Mouse (Mus musculus): ENCODE results near the gene Tle3. TPM values are rescaled to one million over a fixed set of nuclear protein-coding genes. Genes with fewer than 3 reads are reported as not detected.

Tle3 gene
- 53.4 and 55.7 TPM in 2 replicates for polyA plus RNA-seq (2016; fragmentation: Nextera tagmentation; extraction: Ambion mirVana)

DNA sequence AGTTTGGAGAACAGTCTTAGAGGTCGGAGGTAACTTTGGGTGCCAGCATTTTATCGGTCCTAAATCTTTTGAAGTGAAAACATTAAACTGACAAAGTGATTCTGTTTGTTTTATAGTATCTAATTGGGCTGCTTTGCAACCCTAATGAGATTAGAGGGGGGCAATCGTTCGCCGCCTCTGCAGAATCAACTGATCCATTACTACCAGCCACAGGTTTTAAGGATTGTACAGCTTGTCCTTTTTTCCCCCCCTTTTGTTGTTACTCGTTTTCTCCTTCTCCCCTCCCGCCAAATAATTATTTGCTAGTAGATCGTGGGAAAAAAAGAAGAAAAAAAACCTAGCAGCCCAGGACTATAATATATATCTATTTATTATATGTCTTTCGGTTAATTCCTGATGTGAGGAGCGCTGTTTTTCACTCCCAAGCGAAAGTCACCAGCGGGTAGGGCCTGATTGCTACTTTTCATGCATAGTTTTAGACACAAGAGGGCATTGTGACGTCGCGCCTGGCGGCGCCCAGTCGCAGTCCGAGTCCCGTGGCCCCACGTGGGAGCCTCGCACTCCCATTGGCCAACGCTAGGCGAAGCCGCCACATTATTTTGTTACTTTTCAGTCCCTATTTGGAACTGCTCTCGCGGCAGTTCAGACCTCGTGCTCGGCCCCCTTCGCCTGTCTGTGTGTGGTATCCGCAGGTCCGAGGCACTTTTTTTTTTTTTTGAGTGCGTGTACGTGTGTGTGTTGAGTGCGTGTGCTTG is at the start of gene Tle3:
Gene Tle3 (plus strand): TSS at position 612 of the 755 bp plus-strand sequence.
- peaks cover 72% of the 10 kb centered on the region for H3K4me1 ChIP-seq
- H3K27ac ChIP-seq: peak within 1 kb of the TSS; percentile 99
- H3K9me3 ChIP-seq (replicated peaks): no peaks in the 10 kb centered on the region
- peak within 1 kb of the TSS; percentile 96 for H3K4me3 ChIP-seq
- DNase-seq (ENCODE audit: low spot score): peak; percentile 99
- WGBS: under 1% methylated on average over 35 of the region's 35 CpGs
- H3K36me3 ChIP-seq: peaks cover 25% of the 10 kb centered on the region
- 0 out of 2 replicates have a peak, but pooled peaks cover 5% of the 10 kb centered on the region for H3K27me3 ChIP-seq (ENCODE audit: low read depth, poor library complexity, severe bottlenecking)

DNA sequence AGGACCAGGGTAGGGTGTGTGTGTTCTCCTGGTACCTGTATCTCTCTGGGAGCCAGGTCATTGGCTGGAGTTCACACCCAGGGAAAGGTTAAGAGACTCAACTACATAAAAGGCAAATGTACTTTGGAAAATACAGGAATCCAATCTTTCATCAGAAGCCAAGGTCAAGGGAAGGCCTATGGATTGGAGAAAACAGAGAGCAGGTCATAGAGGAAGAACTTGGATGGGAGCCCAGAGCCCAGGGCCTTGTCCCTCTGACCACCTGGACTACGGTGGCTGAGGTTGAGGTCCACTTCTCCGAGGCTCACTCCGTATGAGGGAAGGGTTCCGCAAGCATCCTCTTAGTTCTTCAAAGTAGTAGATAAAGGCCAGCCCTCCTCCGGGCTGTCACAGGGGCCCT is 48.9 kb upstream of the Tle3 start:
- WGBS: 80% methylated on average over 5 of the region's 5 CpGs
- H3K4me3 ChIP-seq: no peak overlapping the region
- no peak for DNase-seq (ENCODE audit: low spot score)
- H3K27ac ChIP-seq: no peak overlapping the region
- no peaks in the 10 kb centered on the region for H3K9me3 ChIP-seq (replicated peaks)
- H3K27me3 ChIP-seq (ENCODE audit: low read depth, poor library complexity, severe bottlenecking): peaks cover 99% of the 10 kb centered on the region
- no peaks in the 10 kb centered on the region for H3K36me3 ChIP-seq
- peaks cover 48% of the 10 kb centered on the region for H3K4me1 ChIP-seq

- Histone ChIP-seq H3K27ac (no peak overlapping the region), H3K4me1 (peaks cover 48% of the 10 kb centered on the region), H3K36me3 (no peaks in the 10 kb centered on the region), H3K4me3 (no peak overlapping the region), H3K9me3 (replicated peaks) (no peaks in the 10 kb centered on the region), H3K27me3 (ENCODE audit: low read depth, poor library complexity, severe bottlenecking) (peaks cover 97% of the 10 kb centered on the region)
- WGBS: 55% methylated on average over 3 of the region's 3 CpGs
- DNase-seq (ENCODE audit: low spot score): no peak
Measured at GRCm38 (mm10) chr9:61323879-61324278, 48.3 kb upstream of the Tle3 start.

GRCm38 (mm10) chr9:61324354-61324753 is 47.8 kb upstream of the Tle3 start:
- no peak overlapping the region for H3K27ac ChIP-seq

GRCm38 (mm10) chr9:61325012-61325411 is 47.2 kb upstream of the Tle3 start:
- no peaks in the 10 kb centered on the region for H3K9me3 ChIP-seq (replicated peaks)
- no peak overlapping the region for H3K4me3 ChIP-seq
- no peak overlapping the region for H3K27ac ChIP-seq
- peaks cover 94% of the 10 kb centered on the region for H3K27me3 ChIP-seq (ENCODE audit: low read depth, poor library complexity, severe bottlenecking)
- peaks cover 40% of the 10 kb centered on the region for H3K4me1 ChIP-seq
- no peak for DNase-seq (ENCODE audit: low spot score)
- no peaks in the 10 kb centered on the region for H3K36me3 ChIP-seq
- WGBS: 7% methylated on average over 2 of the region's 2 CpGs

More at GRCm38 (mm10) chr9:61324354-61324753, 47.8 kb upstream of the Tle3 start:
- Histone ChIP-seq H3K27me3 (ENCODE audit: low read depth, poor library complexity, severe bottlenecking) (peaks cover 94% of the 10 kb centered on the region), H3K4me3 (no peak overlapping the region), H3K4me1 (peaks cover 47% of the 10 kb centered on the region), H3K9me3 (replicated peaks) (no peaks in the 10 kb centered on the region), H3K36me3 (no peaks in the 10 kb centered on the region)
- WGBS: 4% methylated on average over 12 of the region's 12 CpGs
- DNase-seq (ENCODE audit: low spot score): no peak

DNA sequence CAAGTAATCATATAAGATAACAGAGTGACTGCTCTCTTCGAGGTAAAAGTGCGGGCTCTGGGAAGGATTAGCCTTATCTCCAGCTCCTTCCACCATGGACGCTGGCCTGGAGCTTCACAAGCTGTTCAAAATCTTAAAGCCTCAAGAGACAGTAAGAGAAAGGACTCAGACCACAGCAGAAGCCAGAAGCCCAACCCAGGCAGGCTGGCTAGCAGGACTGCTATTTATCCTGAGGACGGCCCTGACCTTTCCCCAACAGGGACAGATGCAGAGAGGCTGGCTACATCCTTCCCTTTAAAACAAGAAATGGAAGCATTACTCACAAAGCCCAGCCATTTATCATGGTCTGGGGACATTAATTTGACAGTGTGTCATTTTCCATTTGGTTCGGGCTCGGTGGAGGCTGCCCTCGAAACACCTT is 46.2 kb upstream of the Tle3 start:
- Histone ChIP-seq H3K36me3 (no peaks in the 10 kb centered on the region), H3K27ac (no peak overlapping the region), H3K27me3 (ENCODE audit: low read depth, poor library complexity, severe bottlenecking) (peaks cover 90% of the 10 kb centered on the region), H3K4me3 (no peak overlapping the region), H3K4me1 (peaks cover 39% of the 10 kb centered on the region), H3K9me3 (replicated peaks) (no peaks in the 10 kb centered on the region)
- DNase-seq (ENCODE audit: low spot score): no peak
- 6% methylated on average over 7 of the region's 7 CpGs for WGBS

GRCm38 (mm10) chr9:61326922-61327321 is 45.2 kb upstream of the Tle3 start:
- peaks cover 86% of the 10 kb centered on the region for H3K27me3 ChIP-seq (ENCODE audit: low read depth, poor library complexity, severe bottlenecking)

GRCm38 (mm10) chr9:61328173-61328572 is 44.0 kb upstream of the Tle3 start:
- 80% methylated on average over 5 of the region's 5 CpGs for WGBS
- Histone ChIP-seq H3K36me3 (no peaks in the 10 kb centered on the region), H3K4me3 (no peak overlapping the region), H3K9me3 (replicated peaks) (no peaks in the 10 kb centered on the region), H3K27ac (no peak overlapping the region), H3K27me3 (ENCODE audit: low read depth, poor library complexity, severe bottlenecking) (peaks cover 82% of the 10 kb centered on the region), H3K4me1 (peaks cover 33% of the 10 kb centered on the region)
- DNase-seq (ENCODE audit: low spot score): no peak

More at GRCm38 (mm10) chr9:61326922-61327321, 45.2 kb upstream of the Tle3 start:
- Histone ChIP-seq H3K9me3 (replicated peaks) (no peaks in the 10 kb centered on the region), H3K4me1 (peaks cover 35% of the 10 kb centered on the region), H3K4me3 (no peak overlapping the region), H3K36me3 (no peaks in the 10 kb centered on the region), H3K27ac (no peak overlapping the region)
- DNase-seq (ENCODE audit: low spot score): no peak
- 60% methylated on average over 8 of the region's 8 CpGs for WGBS

DNA sequence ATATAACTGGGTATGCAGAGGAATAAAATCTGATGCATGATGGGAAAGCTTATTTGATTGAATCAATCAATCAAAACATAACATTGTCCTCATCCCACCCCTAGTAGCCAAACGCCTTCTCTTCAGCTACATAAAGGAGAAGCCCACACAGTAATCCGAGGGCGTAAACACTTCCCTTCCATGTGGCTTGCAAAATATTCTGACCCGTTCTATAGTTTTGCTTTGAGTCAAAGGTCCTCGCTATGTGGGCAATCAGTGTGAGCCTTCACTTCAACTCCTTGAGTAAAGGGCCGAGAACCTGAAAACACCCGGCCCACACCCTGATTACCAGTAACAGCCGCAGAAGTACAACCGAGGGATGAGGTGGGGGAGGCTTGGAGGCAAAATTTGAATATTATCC is 41.4 kb upstream of the Tle3 start:
- DNase-seq (ENCODE audit: low spot score): no peak
- Histone ChIP-seq H3K27ac (no peak overlapping the region), H3K9me3 (replicated peaks) (no peaks in the 10 kb centered on the region), H3K4me1 (peaks cover 15% of the 10 kb centered on the region), H3K27me3 (ENCODE audit: low read depth, poor library complexity, severe bottlenecking) (peaks cover 72% of the 10 kb centered on the region), H3K36me3 (no peaks in the 10 kb centered on the region), H3K4me3 (no peak overlapping the region)
- WGBS: 89% methylated on average over 9 of the region's 9 CpGs

GRCm38 (mm10) chr9:61332226-61332936 is 39.8 kb upstream of the Tle3 start:
- 90% methylated on average over 7 of the region's 7 CpGs for WGBS
- peaks cover 71% of the 10 kb centered on the region for H3K27me3 ChIP-seq (ENCODE audit: low read depth, poor library complexity, severe bottlenecking)
- no peak overlapping the region for H3K27ac ChIP-seq
- no peaks in the 10 kb centered on the region for H3K9me3 ChIP-seq (replicated peaks)
- no peaks in the 10 kb centered on the region for H3K36me3 ChIP-seq
- no peak for DNase-seq (ENCODE audit: low spot score)
- H3K4me3 ChIP-seq: no peak overlapping the region
- peaks cover 11% of the 10 kb centered on the region for H3K4me1 ChIP-seq

GRCm38 (mm10) chr9:61336179-61336578 is 36.0 kb upstream of the Tle3 start:
- Histone ChIP-seq H3K9me3 (replicated peaks) (no peaks in the 10 kb centered on the region), H3K4me1 (peaks cover 35% of the 10 kb centered on the region), H3K27ac (no peak overlapping the region), H3K27me3 (ENCODE audit: low read depth, poor library complexity, severe bottlenecking) (peaks cover 77% of the 10 kb centered on the region), H3K36me3 (no peaks in the 10 kb centered on the region), H3K4me3 (no peak overlapping the region)
- DNase-seq (ENCODE audit: low spot score): no peak

GRCm38 (mm10) chr9:61336591-61337587 is 35.3 kb upstream of the Tle3 start:
- no peak for DNase-seq (ENCODE audit: low spot score)
- no peak overlapping the region for H3K27ac ChIP-seq
- H3K36me3 ChIP-seq: no peaks in the 10 kb centered on the region
- peaks cover 80% of the 10 kb centered on the region for H3K27me3 ChIP-seq (ENCODE audit: low read depth, poor library complexity, severe bottlenecking)
- no peak overlapping the region for H3K4me3 ChIP-seq
- 21% methylated on average over 17 of the region's 17 CpGs for WGBS
- no peaks in the 10 kb centered on the region for H3K9me3 ChIP-seq (replicated peaks)
- peaks cover 38% of the 10 kb centered on the region for H3K4me1 ChIP-seq

All from limb, embryonic 10.5 days (tissue).